In the genomic region with DNA sequence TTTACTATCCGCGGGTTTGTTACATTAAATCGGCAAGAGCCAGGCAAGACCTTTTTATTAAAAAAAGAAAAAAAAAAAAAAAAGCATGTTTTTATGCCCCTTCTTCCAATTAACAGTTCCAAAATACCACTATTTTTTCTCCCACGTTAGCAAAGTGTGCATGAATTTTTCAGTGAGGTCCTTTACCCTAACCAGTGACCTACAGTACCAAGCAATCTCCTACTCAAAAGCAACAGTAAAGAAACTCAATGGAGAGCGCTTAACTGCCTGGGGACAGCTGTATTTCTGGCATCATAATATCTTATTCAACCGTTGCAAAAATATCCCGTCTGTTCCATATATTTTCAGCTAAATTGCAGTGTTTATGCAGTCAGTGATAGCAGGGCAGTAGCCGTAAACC, we compare ENCODE assay signal across 8 mouse cellular contexts. TPM values are rescaled to one million over a fixed set of nuclear protein-coding genes. Genes with fewer than 3 reads are reported as not detected.
DNase-seq lines count a peak whose midpoint lies in the region; ATAC-seq lines count a peak whose summit lies in the region.

No protein-coding gene starts in this region.

- H3K27ac ChIP-seq in kidney, embryonic 16.5 days (ENCODE audit: low read length): peak overlapping the region; percentile 92
- peak overlapping the region; percentile 92 for H3K27ac ChIP-seq in hindbrain, embryonic 13.5 days
- peak overlapping the region; percentile 84 for H3K27ac ChIP-seq in midbrain, embryonic 14.5 days (replicated peaks; ENCODE audit: low read depth, low read length)

- DNase-seq in kidney, postnatal 14 days: no peak
- DNase-seq in c-Kit-negative CD71-positive TER-119-positive erythroid progenitor cells, embryonic 14.5 days (ENCODE audit: low read depth, low spot score): peak; percentile 16
- no peak for DNase-seq in midbrain, embryonic 14.5 days
- no peak for DNase-seq in T-cell, adult 2 months (ENCODE audit: low spot score)
- no peak for DNase-seq in gastrocnemius, postnatal 25 days

- peaks cover 5% of the 10 kb centered on the region; the same call in 1 of the 2 replicates for H3K36me3 ChIP-seq in kidney, embryonic 16.5 days (ENCODE audit: insufficient read depth, low read length)
- peaks cover 7% of the 10 kb centered on the region; the same call in 1 of the 2 replicates for H3K36me3 ChIP-seq in hindbrain, embryonic 13.5 days
- H3K36me3 ChIP-seq in midbrain, embryonic 14.5 days (ENCODE audit: control insufficient read depth, insufficient read depth, low read length): no peaks in the 10 kb centered on the region

- peak overlapping the region; percentile 97 for H3K9ac ChIP-seq in kidney, embryonic 16.5 days (replicated peaks; ENCODE audit: low read length)
- H3K9ac ChIP-seq in hindbrain, embryonic 13.5 days: peak overlapping the region; percentile 92
- peak overlapping the region; percentile 87 for H3K9ac ChIP-seq in midbrain, embryonic 14.5 days (replicated peaks; ENCODE audit: low read length)

- H3K4me3 ChIP-seq in kidney, embryonic 16.5 days (ENCODE audit: low read length): peak overlapping the region; percentile 77
- H3K4me3 ChIP-seq in hindbrain, embryonic 13.5 days: peak overlapping the region; percentile 85
- H3K4me3 ChIP-seq in midbrain, embryonic 14.5 days (replicated peaks; ENCODE audit: low read depth, low read length): peak overlapping the region; percentile 83

- peak overlapping the region; percentile 73 for H3K4me2 ChIP-seq in kidney, embryonic 16.5 days (replicated peaks; ENCODE audit: low read depth, low read length)
- peak overlapping the region; percentile 94 for H3K4me2 ChIP-seq in hindbrain, embryonic 13.5 days
- H3K4me2 ChIP-seq in midbrain, embryonic 14.5 days (ENCODE audit: low read length): peak overlapping the region; percentile 91

- no peaks in the 10 kb centered on the region for H3K27me3 ChIP-seq in kidney, embryonic 16.5 days (ENCODE audit: insufficient read depth, low read length)
- no peaks in the 10 kb centered on the region for H3K27me3 ChIP-seq in hindbrain, embryonic 13.5 days
- no peaks in the 10 kb centered on the region for H3K27me3 ChIP-seq in midbrain, embryonic 14.5 days (ENCODE audit: control insufficient read depth, insufficient read depth, low read length)

- no peaks in the 10 kb centered on the region for H3K9me3 ChIP-seq in kidney, embryonic 16.5 days (ENCODE audit: low read length)
- H3K9me3 ChIP-seq in hindbrain, embryonic 13.5 days: no peaks in the 10 kb centered on the region
- no peaks in the 10 kb centered on the region for H3K9me3 ChIP-seq in midbrain, embryonic 14.5 days (ENCODE audit: control insufficient read depth, low read length)

- no peak for ATAC-seq in kidney, embryonic 16.5 days (ENCODE audit: low FRiP score, low TSS enrichment)
- no peak for ATAC-seq in hindbrain, embryonic 13.5 days (ENCODE audit: low FRiP score)
- ATAC-seq in midbrain, embryonic 14.5 days (ENCODE audit: low FRiP score, low TSS enrichment): no peak
- ATAC-seq in erythroid progenitor cell, adult 5-6 weeks (replicated peaks; ENCODE audit: low FRiP score, poor library complexity, severe bottlenecking): no peak

- H3K4me1 ChIP-seq in kidney, embryonic 16.5 days (ENCODE audit: insufficient read depth, low read length): peaks cover 23% of the 10 kb centered on the region
- peaks cover 42% of the 10 kb centered on the region for H3K4me1 ChIP-seq in hindbrain, embryonic 13.5 days (replicated peaks)
- H3K4me1 ChIP-seq in midbrain, embryonic 14.5 days (ENCODE audit: control insufficient read depth, insufficient read depth, low read length): peaks cover 28% of the 10 kb centered on the region

- WGBS in kidney, embryonic 16.5 days: 16% methylated on average over 8 of the region's 8 CpGs
- WGBS in hindbrain, embryonic 13.5 days: 22% methylated on average over 8 of the region's 8 CpGs
- 15% methylated on average over 8 of the region's 8 CpGs for WGBS in midbrain, embryonic 14.5 days

RNA-seq across cellular contexts. Expression of a gene that starts 0.5 kb away (rescaled TPM):
- polyA plus RNA-seq in kidney, embryonic 16.5 days (2015; fragmentation: Nextera tagmentation; extraction: Ambion mirVana): 38.4 and 39.5 TPM in 2 replicates
- polyA plus RNA-seq in hindbrain, embryonic 13.5 days (2015; fragmentation: Nextera tagmentation; extraction: Ambion mirVana): 36.3 and 37.4 TPM in 2 replicates
- 40.3 and 43.9 TPM in 2 replicates for polyA plus RNA-seq in midbrain, embryonic 14.5 days (2014; fragmentation: Nextera tagmentation; extraction: Ambion mirVana)
- 8.3 and 11.3 TPM in 2 replicates for total RNA-seq in erythroid progenitor cell, adult 5-6 weeks (2015; ENCODE audit: low replicate concordance)
- 3.7 and 4.6 TPM in 2 replicates for total RNA-seq in erythroid progenitor cell, adult 5-6 weeks (2017; ENCODE audit: low replicate concordance)
- total RNA-seq in gastrocnemius, postnatal 25 days (2021): 10 to 100 TPM; 12.4 to 13.8 TPM

RNA-seq across cellular contexts. Expression of a gene that starts 20.9 kb away (rescaled TPM):
- polyA plus RNA-seq in kidney, embryonic 16.5 days (2015; fragmentation: Nextera tagmentation; extraction: Ambion mirVana): 63.2 and 66.9 TPM in 2 replicates
- polyA plus RNA-seq in hindbrain, embryonic 13.5 days (2015; fragmentation: Nextera tagmentation; extraction: Ambion mirVana): 68.5 and 69.1 TPM in 2 replicates
- 56.1 and 77.9 TPM in 2 replicates for polyA plus RNA-seq in midbrain, embryonic 14.5 days (2014; fragmentation: Nextera tagmentation; extraction: Ambion mirVana)
- total RNA-seq in erythroid progenitor cell, adult 5-6 weeks (2015; ENCODE audit: low replicate concordance): 6.1 and 7.1 TPM in 2 replicates
- 5.7 TPM in 1 of 2 replicates, not detected in the other for total RNA-seq in erythroid progenitor cell, adult 5-6 weeks (2017; ENCODE audit: low replicate concordance)
- 10 to 100 TPM; 30.0 to 33.7 TPM for total RNA-seq in gastrocnemius, postnatal 25 days (2021)
